Mouse (Mus musculus) forebrain, embryonic 13.5 days (tissue): Measurements from ENCODE around the gene Csnk1e. TPM values are rescaled to one million over a fixed set of nuclear protein-coding genes. Genes with fewer than 3 reads are reported as not detected.

Experiments used
- ATAC-seq: fragments of 200-750 bp; cut with Nextera tagmentation; 2 replicates; pipeline ENCODE4 v1.8.0; 2017
- H3K27ac ChIP-seq: fragments of 300-500 bp; sonication (generic); 2 replicates; pipeline ENCODE4 v1.5.1; 2015; ENCODE audit warnings: inconsistent platforms, mild to moderate bottlenecking, moderate library complexity
- H3K27me3 ChIP-seq: fragments of 300-500 bp; sonication (generic); 2 replicates; pipeline ENCODE4 v1.6.1; 2015; ENCODE audit warnings: mild to moderate bottlenecking, inconsistent platforms
- H3K36me3 ChIP-seq: fragments of 300-500 bp; sonication (generic); 2 replicates; pipeline ENCODE4 v1.6.1; 2015; ENCODE audit warnings: mild to moderate bottlenecking, inconsistent platforms; ENCODE audit not compliant: poor library complexity, severe bottlenecking
- H3K4me1 ChIP-seq: fragments of 300-500 bp; sonication (generic); 2 replicates; pipeline ENCODE4 v1.6.1; 2015; ENCODE audit warnings: inconsistent platforms
- H3K4me2 ChIP-seq: fragments of 300-500 bp; sonication (generic); 2 replicates; pipeline ENCODE4 v1.6.1; 2015; ENCODE audit warnings: inconsistent platforms, mild to moderate bottlenecking, moderate library complexity
- H3K4me3 ChIP-seq: fragments of 300-500 bp; sonication (generic); 2 replicates; pipeline ENCODE4 v1.5.1; 2015; ENCODE audit warnings: mild to moderate bottlenecking, inconsistent platforms
- H3K9ac ChIP-seq: fragments of 300-500 bp; sonication (generic); 2 replicates; pipeline ENCODE4 v1.6.1; 2015; ENCODE audit warnings: mild to moderate bottlenecking, inconsistent platforms
- H3K9me3 ChIP-seq: fragments of 300-500 bp; sonication (generic); replicated peaks from 2 replicates; pipeline ENCODE4 v1.6.1; 2016; ENCODE audit warnings: inconsistent platforms
- WGBS: fragments of 180-500 bp; shearing (Covaris S2); methylation state at CpG from one replicate; pipeline ENCODE4 v1.1.7; 2015; 5-methylcytosine and 5-hydroxymethylcytosine counted together
- polyA plus RNA-seq: library from polyadenylated mRNA; unstranded; fragments of >200 nt; fragmentation: Nextera tagmentation; extraction: Ambion mirVana; gene quantifications from 2 replicates; pipeline ENCODE4 v1.2.1, GENCODE M21; 2015

Gene Csnk1e
- polyA plus RNA-seq, 1 experiment from 2014 or later = 208 TPM

- H3K9ac ChIP-seq = peak overlapping the region; percentile 100
- under 1% methylated on average over 65 of the region's 107 CpGs for WGBS
These were observed 13.8 kb downstream of the Csnk1e start for GRCm38 (mm10) chr15:79441331-79442256.

DNA sequence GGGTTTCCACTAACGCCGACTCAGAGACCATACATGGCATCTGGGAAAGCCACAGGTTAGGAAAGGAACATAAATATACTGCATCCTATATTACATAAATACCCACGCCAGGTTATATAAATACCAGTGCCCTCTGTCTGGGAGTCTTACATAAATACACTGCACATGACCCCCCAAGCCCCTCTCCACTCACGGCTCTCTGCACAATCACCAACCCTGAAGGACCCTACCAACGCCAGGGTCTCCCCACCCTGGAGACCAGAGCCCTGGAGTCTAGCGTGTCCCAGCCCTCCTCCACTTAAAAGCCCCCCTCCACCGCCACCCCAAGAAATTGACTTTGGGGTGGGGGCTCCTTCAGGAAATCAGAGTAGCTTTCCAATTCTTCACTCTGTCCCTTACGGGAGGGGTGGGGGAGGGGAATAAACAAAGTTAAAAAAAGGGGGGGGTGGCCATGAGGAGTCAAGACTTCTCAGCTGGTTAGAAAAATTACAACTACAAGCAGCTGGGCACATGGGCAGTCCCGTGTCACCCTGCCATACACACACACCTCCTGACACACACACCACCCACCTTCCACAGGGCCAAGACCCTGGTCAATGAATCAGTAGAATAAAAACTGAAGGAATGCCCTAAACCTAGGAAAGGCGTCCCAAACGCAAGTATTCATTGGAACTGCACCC lies 14.6 kb downstream of the Csnk1e start:
- peaks cover 31% of the 10 kb centered on the region for H3K36me3 ChIP-seq
- peak overlapping the region; percentile 95 for H3K4me3 ChIP-seq
- peaks cover 60% of the 10 kb centered on the region for H3K4me1 ChIP-seq
- ATAC-seq = peak; percentile 29; the same call in 1 of the 2 replicates
- peak overlapping the region; percentile 100 for H3K9ac ChIP-seq
- no peaks in the 10 kb centered on the region for H3K27me3 ChIP-seq
- H3K4me2 ChIP-seq = peak overlapping the region; percentile 95
- peak overlapping the region; percentile 98 for H3K27ac ChIP-seq
- no peaks in the 10 kb centered on the region for H3K9me3 ChIP-seq
- WGBS = 18% methylated on average over 11 of the region's 11 CpGs

More at GRCm38 (mm10) chr15:79441331-79442256, 13.8 kb downstream of the Csnk1e start:
- Histone ChIP-seq H3K4me1 (peaks cover 52% of the 10 kb centered on the region), H3K27me3 (no peaks in the 10 kb centered on the region), H3K4me2 (peak overlapping the region; percentile 95), H3K36me3 (peaks cover 23% of the 10 kb centered on the region), H3K27ac (peak overlapping the region; percentile 98), H3K4me3 (peak overlapping the region; percentile 95), H3K9me3 (no peaks in the 10 kb centered on the region)
- ATAC-seq = peak; percentile 77

- no peaks in the 10 kb centered on the region for H3K27me3 ChIP-seq
- peak overlapping the region; percentile 95 for H3K4me3 ChIP-seq
- peaks cover 36% of the 10 kb centered on the region for H3K36me3 ChIP-seq
- peak overlapping the region; percentile 100 for H3K9ac ChIP-seq
- H3K27ac ChIP-seq = 0 out of 2 replicates have a peak overlapping the region, but pooled peaks have one; percentile 14
- no peaks in the 10 kb centered on the region for H3K9me3 ChIP-seq
- ATAC-seq = no peak; the same call in 1 of the 2 replicates
- H3K4me2 ChIP-seq = peak overlapping the region; percentile 95
- 59% methylated on average over 4 of the region's 4 CpGs for WGBS
- H3K4me1 ChIP-seq = peaks cover 65% of the 10 kb centered on the region
These were observed 15.1 kb downstream of the Csnk1e start for GRCm38 (mm10) chr15:79440223-79440622.

DNA sequence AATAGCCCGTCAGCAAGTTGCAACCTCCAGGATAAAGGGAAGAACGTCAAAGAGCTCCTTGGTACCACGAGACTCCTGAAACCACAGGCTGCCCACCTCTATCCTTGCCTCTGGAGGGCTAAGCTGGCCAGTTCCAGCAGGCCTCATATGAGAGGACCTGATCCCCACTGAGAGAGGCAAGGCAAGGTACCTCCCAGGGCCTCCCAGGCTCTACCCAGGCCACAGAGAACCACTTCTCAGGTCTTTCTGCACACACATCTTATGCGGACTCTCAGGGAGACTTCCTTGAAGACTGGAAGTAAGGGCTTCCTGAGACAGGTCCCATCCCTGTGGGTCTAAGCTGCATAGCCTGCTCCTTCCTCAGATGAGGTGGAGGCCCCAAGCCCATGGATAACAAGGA lies 16.0 kb downstream of the Csnk1e start:
- Histone ChIP-seq H3K27ac (no peak overlapping the region), H3K9ac (peak overlapping the region; percentile 100), H3K4me3 (peak overlapping the region; percentile 95), H3K4me1 (peaks cover 72% of the 10 kb centered on the region), H3K4me2 (peak overlapping the region; percentile 95), H3K27me3 (no peaks in the 10 kb centered on the region), H3K9me3 (no peaks in the 10 kb centered on the region), H3K36me3 (peaks cover 45% of the 10 kb centered on the region)
- no peak for ATAC-seq
- WGBS = 84% methylated on average over 4 of the region's 4 CpGs

DNA sequence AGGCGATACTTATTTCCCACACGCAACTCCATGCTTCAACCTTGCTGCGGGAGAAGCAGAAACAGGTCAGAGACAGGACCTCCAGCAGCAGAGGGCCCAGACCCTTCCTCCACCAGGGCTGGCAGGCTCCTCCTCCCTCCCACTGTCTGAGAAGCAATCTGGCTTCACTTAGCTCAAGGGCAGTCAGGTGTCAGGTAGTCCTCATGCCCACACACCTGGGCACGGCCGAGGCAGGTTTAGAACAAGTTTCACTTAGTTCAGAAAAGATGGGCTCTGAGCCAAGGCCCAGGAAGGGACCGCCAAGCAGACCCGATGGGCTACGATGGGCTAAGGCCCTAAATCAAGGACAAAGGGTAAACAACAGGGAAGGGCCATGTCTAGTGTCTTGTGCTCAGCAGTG lies 16.6 kb downstream of the Csnk1e start:
- WGBS = 90% methylated on average over 8 of the region's 8 CpGs
- H3K27ac ChIP-seq = 0 out of 2 replicates have a peak overlapping the region, but pooled peaks have one; percentile 7

GRCm38 (mm10) chr15:79438209-79438810 lies 17.1 kb downstream of the Csnk1e start:
- Histone ChIP-seq H3K27ac (no peak overlapping the region), H3K36me3 (peaks cover 56% of the 10 kb centered on the region), H3K4me3 (0 out of 2 replicates have a peak overlapping the region, but pooled peaks have one; percentile 95), H3K4me2 (peak overlapping the region; percentile 95), H3K4me1 (peaks cover 72% of the 10 kb centered on the region), H3K27me3 (no peaks in the 10 kb centered on the region), H3K9ac (peak overlapping the region; percentile 100), H3K9me3 (no peaks in the 10 kb centered on the region)
- WGBS = 91% methylated on average over 6 of the region's 6 CpGs
- no peak for ATAC-seq

More for the DNA sequence above, 16.6 kb downstream of the Csnk1e start:
- no peak for ATAC-seq
- H3K9me3 ChIP-seq = no peaks in the 10 kb centered on the region
- peaks cover 51% of the 10 kb centered on the region for H3K36me3 ChIP-seq
- H3K9ac ChIP-seq = peak overlapping the region; percentile 100
- peaks cover 72% of the 10 kb centered on the region for H3K4me1 ChIP-seq
- H3K27me3 ChIP-seq = no peaks in the 10 kb centered on the region
- peak overlapping the region; percentile 95 for H3K4me2 ChIP-seq
- 0 out of 2 replicates have a peak overlapping the region, but pooled peaks have one; percentile 95 for H3K4me3 ChIP-seq

DNA sequence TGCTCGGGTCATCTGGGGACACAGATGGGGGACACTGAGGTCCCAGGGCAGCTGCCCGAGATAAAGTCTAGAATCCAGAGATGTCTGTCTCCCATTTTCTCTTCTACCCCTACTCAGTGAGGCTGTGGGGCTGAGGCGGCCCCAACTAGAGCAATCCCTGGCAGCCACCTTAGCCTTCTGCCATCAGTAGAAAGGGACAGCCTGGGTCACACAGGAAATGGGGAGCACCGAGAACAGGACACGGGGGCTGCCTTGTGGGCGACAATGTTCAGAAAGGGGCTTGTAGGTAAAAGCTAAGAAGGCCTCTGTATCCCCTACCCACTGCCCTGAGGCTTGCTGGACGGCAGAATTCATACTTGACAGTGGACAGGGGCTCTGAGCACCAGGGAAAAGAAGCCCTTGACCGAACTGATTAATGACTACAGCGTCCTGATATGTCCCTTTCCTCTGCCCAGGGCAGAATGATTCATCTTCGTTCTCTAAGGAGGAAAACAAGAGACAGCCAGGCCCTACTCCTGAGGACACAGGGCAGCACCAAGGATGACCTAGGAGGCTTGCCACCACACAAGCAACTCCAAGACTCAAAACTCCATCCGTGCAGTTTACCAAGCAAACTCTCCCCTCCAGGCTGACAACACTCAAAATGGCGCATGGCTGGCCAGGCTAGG lies 17.7 kb downstream of the Csnk1e start:
- Histone ChIP-seq H3K9ac (no peak overlapping the region; the same call in none of the 2 replicates), H3K4me1 (peaks cover 68% of the 10 kb centered on the region), H3K36me3 (peaks cover 62% of the 10 kb centered on the region), H3K4me2 (0 out of 2 replicates have a peak overlapping the region, but pooled peaks have one; percentile 95), H3K9me3 (no peaks in the 10 kb centered on the region), H3K27ac (no peak overlapping the region), H3K27me3 (no peaks in the 10 kb centered on the region), H3K4me3 (no peak overlapping the region)
- no peak for ATAC-seq
- WGBS = 91% methylated on average over 12 of the region's 12 CpGs

GRCm38 (mm10) chr15:79436481-79436921 lies 18.9 kb downstream of the Csnk1e start:
- Histone ChIP-seq H3K9ac (0 out of 2 replicates have a peak overlapping the region, but pooled peaks have one; percentile 13), H3K27ac (no peak overlapping the region), H3K4me2 (no peak overlapping the region), H3K4me3 (no peak overlapping the region), H3K9me3 (no peaks in the 10 kb centered on the region), H3K27me3 (no peaks in the 10 kb centered on the region), H3K36me3 (peaks cover 74% of the 10 kb centered on the region), H3K4me1 (peaks cover 62% of the 10 kb centered on the region)
- ATAC-seq = no peak
- WGBS = 76% methylated on average over 7 of the region's 7 CpGs

- Histone ChIP-seq H3K4me3 (no peak overlapping the region), H3K27me3 (no peaks in the 10 kb centered on the region), H3K27ac (no peak overlapping the region), H3K9me3 (no peaks in the 10 kb centered on the region), H3K4me1 (peaks cover 56% of the 10 kb centered on the region), H3K36me3 (peaks cover 86% of the 10 kb centered on the region), H3K4me2 (no peak overlapping the region), H3K9ac (0 out of 2 replicates have a peak overlapping the region, but pooled peaks have one; percentile 40)
- ATAC-seq = no peak
- 47% methylated on average over 7 of the region's 7 CpGs for WGBS
These were observed 20.1 kb downstream of the Csnk1e start for GRCm38 (mm10) chr15:79435191-79435671.

DNA sequence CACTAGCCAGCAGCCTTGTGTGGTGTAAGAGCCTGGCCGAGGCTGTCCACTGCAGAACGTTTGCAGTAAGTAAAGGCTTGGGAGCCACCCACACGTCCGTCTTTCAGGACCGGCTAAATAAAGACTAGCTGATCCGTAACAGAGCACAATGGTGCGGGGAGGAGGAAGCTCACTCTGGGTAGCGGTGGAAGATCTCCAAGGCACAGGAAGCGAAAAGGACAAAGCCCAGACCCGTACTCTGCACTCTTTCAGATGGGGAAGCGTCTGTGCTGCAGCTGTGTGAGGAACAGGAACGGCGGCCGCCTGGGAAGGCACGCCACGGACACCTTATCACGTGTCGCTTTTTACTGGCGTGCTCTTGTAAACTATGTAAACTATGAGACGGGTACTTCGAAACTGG lies 22.5 kb downstream of the Csnk1e start:
- Histone ChIP-seq H3K27me3 (no peaks in the 10 kb centered on the region), H3K36me3 (peaks cover 100% of the 10 kb centered on the region), H3K4me3 (no peak overlapping the region), H3K9ac (no peak overlapping the region), H3K27ac (peak overlapping the region; percentile 20; the same call in 1 of the 2 replicates), H3K9me3 (no peaks in the 10 kb centered on the region), H3K4me1 (peaks cover 33% of the 10 kb centered on the region), H3K4me2 (no peak overlapping the region)
- no peak; the same call in 1 of the 2 replicates for ATAC-seq
- 63% methylated on average over 21 of the region's 21 CpGs for WGBS

- Histone ChIP-seq H3K4me2 (no peak overlapping the region), H3K4me1 (peaks cover 27% of the 10 kb centered on the region), H3K9ac (no peak overlapping the region), H3K27me3 (no peaks in the 10 kb centered on the region), H3K27ac (peak overlapping the region; percentile 20), H3K4me3 (no peak overlapping the region), H3K9me3 (no peaks in the 10 kb centered on the region), H3K36me3 (peaks cover 100% of the 10 kb centered on the region)
- 91% methylated on average over 11 of the region's 11 CpGs for WGBS
- no peak for ATAC-seq
These were observed 23.0 kb downstream of the Csnk1e start for GRCm38 (mm10) chr15:79432328-79432727.
